Mouse (Mus musculus) urinary bladder, postnatal 25 days (tissue): ENCODE measurements around the gene St6galnac3.
A peak's percentile ranks its signal among the peaks of the same experiment; 100 is the strongest.

ENCODE experiments used
- DNase-seq: peaks from one replicate; pipeline ENCODE4 v3.0.0; 2022; ENCODE audit warnings: low spot score

The St6galnac3 gene

DNA sequence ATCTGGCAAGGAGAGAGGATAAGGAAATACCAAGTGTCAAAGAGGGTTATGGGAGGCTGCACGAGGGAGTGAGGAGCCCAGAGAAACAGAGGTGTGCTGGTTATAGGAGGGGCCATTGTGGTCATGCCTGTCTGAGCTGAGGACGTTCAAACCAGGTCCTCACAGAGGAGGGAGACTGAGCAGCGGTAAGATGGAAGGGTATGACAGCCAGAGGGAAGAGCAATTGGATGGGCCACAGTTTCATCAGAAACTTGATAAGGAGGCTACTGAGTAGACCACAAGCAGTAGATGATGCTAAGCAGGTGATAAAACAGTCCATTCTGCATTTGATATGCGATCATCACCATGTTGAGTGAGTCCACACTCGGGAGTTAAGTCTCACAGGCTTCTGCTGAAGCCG, 212.4 kb downstream of the St6galnac3 start:
- DNase-seq, result no peak

DNA sequence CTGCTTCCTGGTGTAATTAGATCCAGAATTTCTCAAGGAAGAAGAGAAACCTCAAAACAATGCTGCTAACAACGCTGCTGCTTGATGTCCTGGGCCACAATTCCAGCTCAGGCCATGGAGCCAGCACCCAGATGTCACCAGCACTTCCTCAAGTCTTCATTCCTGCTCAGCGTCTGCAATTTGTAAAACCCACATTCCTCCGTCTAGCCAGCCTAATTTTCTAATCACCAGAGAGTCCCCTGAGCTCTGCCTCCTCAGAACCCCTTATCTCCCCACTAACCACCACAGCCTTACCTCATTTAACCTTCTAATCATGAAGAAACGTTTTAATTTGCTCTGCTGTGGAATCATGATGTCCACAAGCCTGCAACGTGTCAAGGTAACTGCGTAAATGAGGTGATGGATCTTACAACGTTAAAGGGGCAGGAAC, 213.8 kb downstream of the St6galnac3 start:
- DNase-seq, result no peak

DNA sequence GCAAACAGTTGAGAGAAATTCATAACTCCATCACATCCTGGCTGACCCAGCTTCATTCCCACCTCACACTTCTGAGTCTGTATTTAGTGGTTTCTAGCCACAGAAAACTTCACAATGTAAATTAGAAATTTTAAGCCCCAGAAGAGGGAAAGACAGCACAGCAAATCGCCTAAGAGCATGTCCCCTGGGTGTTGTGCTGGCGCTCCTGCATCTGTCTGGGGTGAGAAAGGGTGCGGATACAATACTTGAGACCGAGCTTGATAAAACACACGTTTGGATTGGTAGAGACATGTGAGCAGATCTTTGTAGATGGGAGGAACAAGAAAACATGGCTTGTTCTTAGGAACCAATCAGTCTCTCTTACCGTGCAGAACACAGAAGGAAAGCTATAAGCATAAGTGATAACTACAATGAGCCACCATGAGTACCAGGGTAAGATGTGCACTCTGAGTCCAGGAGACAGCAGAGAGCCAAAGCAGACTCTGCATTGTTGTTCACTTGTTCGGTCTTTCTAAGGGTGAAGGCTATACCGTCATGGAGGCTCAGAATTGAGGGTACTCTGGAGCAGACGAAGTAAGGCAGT, 214.8 kb downstream of the St6galnac3 start:
- no peak for DNase-seq

DNA sequence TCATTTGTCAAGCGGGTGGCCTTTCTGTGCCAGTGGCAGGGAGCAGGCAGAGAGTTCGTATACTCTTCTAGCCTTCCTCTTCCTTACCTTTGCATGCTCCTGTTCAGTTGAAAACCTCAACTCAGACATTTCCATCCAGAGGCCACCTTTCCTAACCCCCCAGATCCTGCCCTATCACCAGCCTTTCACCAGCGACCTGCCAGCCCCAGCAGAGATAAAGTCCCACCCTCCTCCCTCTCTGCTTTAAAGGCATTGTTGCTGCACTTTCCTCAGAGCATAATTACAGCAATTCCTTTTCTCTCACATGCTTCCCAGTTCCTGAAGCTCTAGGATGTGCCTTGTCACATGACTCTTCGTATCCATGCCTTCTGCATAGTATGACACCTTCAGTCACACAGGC, 215.3 kb downstream of the St6galnac3 start:
- no peak for DNase-seq

DNA sequence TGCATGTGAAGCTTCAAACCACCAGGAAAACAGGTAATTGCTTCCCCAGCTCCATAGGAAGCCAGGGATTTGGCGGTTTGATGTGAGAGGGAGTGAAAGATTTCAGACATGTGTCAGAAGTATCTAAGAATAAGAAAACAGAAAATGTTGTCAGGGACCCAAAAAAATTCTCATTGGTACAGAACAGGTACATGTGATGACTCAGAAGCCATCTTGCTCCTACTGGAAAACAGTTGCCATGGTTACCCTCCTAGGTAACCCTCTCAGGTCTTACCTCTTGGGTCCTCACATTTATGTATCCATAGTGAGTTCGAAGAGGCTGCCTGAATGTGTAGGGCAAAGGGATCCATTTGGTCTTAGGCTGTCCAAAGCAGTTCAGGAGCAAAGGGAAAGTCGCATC, 215.9 kb downstream of the St6galnac3 start:
- DNase-seq, result no peak

DNA sequence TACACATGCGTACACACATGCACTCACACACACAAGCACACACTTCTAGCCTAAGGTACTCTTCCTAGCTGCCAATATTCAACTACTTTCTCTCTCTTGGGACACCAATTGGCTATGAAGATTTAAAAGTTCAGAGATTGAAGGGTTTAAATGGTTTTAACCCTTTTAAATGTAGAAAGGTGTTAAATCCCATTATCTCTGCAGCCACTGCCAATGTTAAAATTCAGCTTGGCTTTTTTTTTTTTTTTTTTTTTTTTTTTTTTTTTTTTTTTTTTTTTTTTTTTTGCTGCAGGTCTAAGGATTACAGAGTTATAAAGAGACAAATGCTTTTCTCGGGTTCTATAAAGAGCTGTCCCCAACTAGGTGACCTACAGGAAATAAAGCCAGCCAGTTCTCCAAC, 216.4 kb downstream of the St6galnac3 start:
- no peak for DNase-seq

GRCm38 (mm10) chr3:153507599-153507998, 217.4 kb downstream of the St6galnac3 start:
- no peak for DNase-seq

DNA sequence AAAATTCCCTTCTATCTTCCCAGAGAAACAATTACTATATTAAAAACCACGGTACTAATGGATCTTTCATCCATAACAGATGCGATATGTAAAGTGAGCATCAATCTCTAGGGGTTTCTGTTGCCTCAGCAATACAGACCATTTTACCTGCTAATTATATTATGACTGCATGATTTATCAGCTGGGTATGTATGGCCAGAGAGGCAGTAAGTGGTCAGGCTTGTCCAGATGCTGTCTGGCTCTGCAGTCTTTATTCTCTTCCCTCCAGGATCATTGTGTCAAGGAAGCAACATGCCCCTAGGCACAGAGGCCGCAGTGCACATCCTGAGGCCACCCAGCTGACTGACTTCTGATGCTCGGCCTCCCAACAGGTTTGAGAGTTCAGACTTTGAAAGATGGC, 222.5 kb downstream of the St6galnac3 start:
- DNase-seq, result no peak

DNA sequence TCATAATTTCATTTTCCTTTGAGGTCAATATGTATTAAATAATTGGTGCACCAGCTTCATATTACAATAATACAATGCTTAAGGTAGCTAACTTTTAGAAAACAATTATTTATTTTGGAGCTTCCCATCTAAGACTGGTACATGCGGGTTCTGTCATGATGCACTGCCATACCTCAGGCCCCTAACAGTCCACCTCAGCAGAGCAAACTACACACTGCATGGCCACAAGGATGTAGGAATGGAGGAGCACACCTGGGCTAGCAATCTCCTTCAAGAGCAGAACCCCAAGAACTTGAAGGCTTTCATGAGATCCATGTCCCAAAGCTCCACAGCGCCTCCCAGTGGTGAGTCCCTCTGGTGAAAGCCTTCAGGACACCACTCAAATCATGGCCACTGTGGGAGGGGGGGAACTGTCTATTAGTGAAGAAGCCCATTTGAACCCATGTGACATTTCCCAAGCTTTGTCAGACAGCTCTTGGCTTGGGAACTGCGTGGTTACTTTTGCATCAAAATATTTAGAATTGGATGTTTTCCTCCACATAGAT, 223.6 kb downstream of the St6galnac3 start:
- peak; percentile 31 for DNase-seq

DNA sequence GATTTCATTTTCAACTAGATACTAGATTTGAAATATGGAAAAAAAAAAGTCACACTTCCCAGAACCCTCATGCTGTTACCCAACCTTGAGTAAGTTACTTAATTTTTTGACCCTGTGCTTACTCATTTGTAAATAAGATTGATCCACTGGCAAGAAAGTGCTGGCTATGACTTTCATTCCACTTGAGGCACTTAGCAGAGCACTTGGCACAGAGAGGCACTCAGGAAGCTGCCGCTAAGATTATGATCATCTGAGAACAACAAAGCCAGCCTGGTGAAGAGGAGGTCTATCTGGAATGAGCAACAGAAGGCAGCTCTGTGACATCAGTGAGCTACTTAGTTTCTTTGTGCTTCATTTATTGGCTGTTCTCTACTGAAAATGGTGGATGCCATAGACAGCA, 232.0 kb downstream of the St6galnac3 start:
- DNase-seq, result no peak

GRCm38 (mm10) chr3:153489718-153490117, 235.3 kb downstream of the St6galnac3 start:
- no peak for DNase-seq

DNA sequence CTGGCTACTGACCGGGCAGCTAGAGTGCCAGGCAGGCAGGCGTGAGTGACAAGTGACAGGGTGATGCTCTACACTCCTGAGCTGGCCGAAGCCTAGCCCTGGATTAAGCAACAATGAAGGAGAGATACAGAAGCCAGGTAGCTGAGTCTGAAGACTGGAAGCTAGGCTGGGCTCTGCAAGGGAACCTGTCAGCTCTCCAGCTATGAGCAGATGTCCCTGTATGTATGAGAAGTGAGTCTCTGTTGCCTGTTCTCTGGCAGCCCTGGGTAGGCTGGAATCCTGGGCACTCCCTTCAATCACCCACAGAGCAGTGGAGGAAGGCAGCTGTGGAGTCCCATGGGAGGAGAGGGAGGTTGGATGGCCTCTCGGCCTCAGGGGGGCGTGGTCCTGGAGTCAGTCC, 236.0 kb downstream of the St6galnac3 start:
- no peak for DNase-seq

DNA sequence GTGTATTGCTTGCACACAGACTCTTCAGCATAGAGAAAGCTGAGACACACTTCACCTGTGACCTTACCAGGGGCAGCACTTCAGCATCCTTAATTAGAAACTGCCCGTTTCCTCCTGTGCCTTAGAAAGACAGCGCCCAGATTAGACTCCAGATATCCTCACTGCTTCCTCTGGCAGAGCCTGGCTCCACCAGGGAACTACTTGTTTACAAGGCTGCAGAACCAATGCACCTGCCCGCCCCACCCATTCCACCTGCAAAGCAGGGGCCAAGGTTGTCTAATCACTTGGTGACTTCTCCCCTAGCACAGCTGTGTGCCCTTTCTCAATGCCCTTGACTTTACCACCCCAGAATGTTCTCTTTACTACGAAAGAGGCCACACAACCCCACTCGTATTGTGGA, 239.8 kb downstream of the St6galnac3 start:
- DNase-seq, result no peak

GRCm38 (mm10) chr3:153484701-153485100, 240.3 kb downstream of the St6galnac3 start:
- no peak for DNase-seq

- no peak for DNase-seq
These were observed 241.3 kb downstream of the St6galnac3 start for GRCm38 (mm10) chr3:153483691-153484090.

DNA sequence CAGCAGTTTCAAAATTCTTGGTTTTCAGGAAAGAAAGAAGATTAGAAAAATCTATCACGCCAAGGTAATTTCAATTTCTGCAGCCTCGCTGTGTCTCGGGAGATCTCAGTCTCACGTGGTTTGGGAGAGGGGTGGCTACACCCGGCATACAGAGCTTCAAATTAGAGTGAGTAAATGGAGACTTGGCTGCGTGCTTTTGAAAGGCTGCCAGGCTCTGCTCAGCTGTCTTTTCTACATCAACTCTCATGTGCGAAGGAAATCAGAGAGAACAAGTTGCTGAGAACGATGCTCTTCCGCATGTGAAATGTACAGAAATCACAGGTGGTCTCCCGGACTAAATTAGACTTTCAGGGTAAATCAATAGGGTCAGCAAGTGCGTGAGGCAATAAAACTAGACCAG, 242.9 kb downstream of the St6galnac3 start:
- no peak for DNase-seq

DNA sequence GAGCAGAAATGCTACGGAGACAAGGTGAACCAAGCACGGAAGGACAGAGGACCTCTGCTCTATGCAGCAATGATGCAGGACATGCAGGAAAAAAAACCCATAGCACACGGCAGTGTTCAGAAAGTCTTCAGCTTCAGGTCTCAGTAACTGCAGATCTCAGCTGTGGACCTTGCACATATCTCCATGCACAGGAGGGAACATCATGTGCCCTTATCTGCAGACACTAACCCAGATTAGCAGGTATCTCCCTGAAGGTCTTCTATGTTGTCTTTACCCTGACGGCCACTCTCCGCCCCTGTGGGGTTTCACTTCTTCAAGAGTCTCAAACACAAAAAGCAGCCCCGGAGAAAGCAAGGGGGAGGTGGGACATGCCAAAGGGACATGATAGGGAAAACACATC, 244.0 kb downstream of the St6galnac3 start:
- no peak for DNase-seq

- DNase-seq, result no peak
These were observed 244.4 kb downstream of the St6galnac3 start for GRCm38 (mm10) chr3:153480636-153481006.

- DNase-seq, result no peak
These were observed 244.9 kb downstream of the St6galnac3 start for GRCm38 (mm10) chr3:153480005-153480635.

- DNase-seq, result no peak
These were observed 249.1 kb downstream of the St6galnac3 start for GRCm38 (mm10) chr3:153475919-153476318.

DNA sequence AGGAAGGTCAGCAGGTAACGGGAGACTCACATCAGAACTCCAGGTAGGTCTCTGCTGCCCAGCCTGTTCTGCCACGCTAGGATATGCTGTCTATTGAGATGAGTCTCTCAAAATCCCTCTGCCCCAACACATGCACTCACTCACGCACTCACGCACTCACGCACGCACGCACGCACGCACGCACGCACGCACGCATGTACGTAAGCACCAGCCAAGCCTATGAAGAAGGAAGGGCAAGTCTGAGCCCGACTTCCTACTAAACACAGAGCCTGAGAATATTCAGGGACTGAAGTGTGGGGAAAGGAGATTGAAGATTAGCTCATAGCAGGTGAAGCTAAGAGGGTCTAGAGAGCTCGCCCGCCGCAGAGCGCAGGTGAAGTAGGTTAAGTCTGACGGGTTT, 249.5 kb downstream of the St6galnac3 start:
- no peak for DNase-seq

GRCm38 (mm10) chr3:153472583-153473471, 252.1 kb downstream of the St6galnac3 start:
- DNase-seq, result no peak

DNA sequence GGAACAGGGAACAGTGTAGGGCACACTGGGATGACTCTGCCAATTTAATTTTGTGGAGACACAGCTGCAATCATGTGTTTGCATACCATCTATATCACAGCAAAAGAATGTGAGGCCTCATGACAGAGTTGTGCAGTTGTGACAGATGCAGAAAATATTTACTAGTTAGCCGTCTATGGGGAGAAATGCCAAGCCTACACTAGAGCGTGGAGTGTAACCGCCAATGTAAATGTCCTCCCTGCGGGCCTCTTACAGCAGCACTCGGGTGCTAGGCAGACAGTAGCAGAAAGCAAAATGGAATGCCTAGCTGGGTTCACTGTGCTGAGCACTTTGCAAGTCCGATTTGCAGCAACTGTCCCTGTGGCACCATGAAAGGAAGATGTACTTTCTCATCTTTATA, 261.1 kb downstream of the St6galnac3 start:
- no peak for DNase-seq
